Mouse (Mus musculus) neutrophil, adult 59 days (primary cell): ENCODE data around the gene Capn5. TPM values are rescaled to one million over a fixed set of nuclear protein-coding genes. Genes with fewer than 3 reads are reported as not detected.

Source experiments
- total RNA-seq, 2 experiments: library from RNA; stranded (reverse); gene quantifications; 1 replicate in 1 of 2; 2 replicates in 1 of 2; pipeline ENCODE4 v1.2.4; 2023

The Capn5 gene
- 1 to 10 TPM; 1.3 to 3.0 TPM for total RNA-seq

GRCm38 (mm10) chr7:98177929-98178559 lies at the start of gene Capn5:
Capn5 (minus strand) TSS chr7:98178274.

DNA sequence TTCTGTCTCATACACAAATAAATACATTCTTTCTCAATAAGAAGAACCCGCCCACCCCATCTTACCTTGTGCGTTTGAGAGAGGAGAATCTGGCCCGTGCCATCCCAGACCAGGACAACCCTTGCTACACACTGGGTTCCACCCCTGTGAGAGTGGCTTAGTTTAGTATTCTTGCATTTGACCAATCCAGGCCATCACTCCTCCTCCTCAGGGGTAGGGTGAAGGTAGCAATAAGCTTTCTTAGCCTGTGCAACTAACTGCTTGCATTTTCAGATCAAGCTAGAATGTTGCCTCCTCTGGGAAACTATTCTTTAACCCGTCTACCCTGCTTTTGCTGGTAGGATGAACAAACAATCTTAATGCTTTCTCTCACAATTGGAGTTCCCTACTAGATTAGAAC lies 21.3 kb upstream of the Capn5 start, which contains the start of gene B3gnt6:
Gene B3gnt6 (minus strand): TSS at position 101 of the 400 bp plus-strand sequence.

GRCm38 (mm10) chr7:98145402-98145801 lies 32.7 kb downstream of the Capn5 start, which contains the start of gene Omp:
Omp (minus strand) TSS chr7:98145502.

DNA sequence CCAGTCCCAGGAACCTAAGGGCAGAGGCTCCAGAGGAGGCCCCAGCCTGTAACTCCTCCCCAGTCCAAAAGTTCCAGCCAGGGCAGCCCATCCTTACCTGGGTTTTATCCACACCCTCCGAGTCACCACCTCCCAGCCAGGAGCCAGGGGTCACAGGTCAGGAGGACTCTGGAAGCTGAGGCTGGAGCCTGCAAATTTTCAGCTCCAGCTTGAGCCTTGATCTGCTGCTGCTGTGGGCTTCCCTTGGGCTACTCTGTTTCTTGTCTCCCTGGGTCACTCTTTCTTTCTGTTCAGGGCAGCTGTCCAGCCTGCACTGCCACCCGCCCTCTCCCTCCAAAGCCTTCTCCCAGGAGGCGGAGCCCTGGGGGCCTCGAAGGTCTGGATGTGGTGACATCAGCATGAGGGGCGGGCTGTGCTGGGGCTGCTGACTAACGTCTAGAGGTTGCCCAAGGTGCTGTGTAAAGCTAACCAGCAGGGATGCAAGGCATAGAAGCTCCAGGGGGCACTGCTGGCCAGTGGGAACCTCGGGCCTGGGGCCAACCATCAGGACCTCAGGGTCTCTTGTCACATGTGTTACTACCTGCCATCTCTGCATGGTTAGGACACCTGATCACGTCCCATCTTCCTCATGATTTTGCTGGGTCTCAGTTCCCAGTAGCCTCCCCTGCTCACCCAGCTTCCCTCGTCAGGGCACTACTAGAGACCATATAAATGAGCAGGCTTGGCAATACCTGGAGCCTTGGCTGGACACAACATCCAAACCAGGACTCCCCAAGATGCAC lies 58.7 kb downstream of the Capn5 start, which contains the start of gene Myo7a:
Gene Myo7a (minus strand): TSS at position 346 of the 782 bp plus-strand sequence.

Other genes with a start within 250 kb of the Capn5 start
- gene Myo7a, start 58.8 kb downstream of the Capn5 start, total RNA-seq, result 10 to 100 TPM; 15.4 to 17.5 TPM
- gene Omp, start 32.8 kb downstream of the Capn5 start, total RNA-seq, result not detected
- under 1 TPM; 0.24 to 0.77 TPM for gene B3gnt6, start 21.2 kb upstream of the Capn5 start, total RNA-seq
- gene Acer3, start 142.9 kb upstream of the Capn5 start, total RNA-seq, result 10 to 100 TPM; 29.9 to 34.7 TPM
- gene Tsku, start 183.1 kb upstream of the Capn5 start, total RNA-seq, result not detected